Mouse (Mus musculus) regulatory T cell (primary cell): ENCODE measurements around the gene Plod2.

Source experiments
- in situ Hi-C: fragments of 300-600 bp; cut with MboI, MseI; formaldehyde crosslinking; loops from one replicate; pipeline ENCODE4 v1.15.1; 2025; ENCODE audit warnings: high pct_unique_total_duplicates

Gene Plod2

GRCm38 (mm10) chr9:92555006-92555958 lies 13.3 kb downstream of the Plod2 start:
- in situ Hi-C loops: no loop called here

DNA sequence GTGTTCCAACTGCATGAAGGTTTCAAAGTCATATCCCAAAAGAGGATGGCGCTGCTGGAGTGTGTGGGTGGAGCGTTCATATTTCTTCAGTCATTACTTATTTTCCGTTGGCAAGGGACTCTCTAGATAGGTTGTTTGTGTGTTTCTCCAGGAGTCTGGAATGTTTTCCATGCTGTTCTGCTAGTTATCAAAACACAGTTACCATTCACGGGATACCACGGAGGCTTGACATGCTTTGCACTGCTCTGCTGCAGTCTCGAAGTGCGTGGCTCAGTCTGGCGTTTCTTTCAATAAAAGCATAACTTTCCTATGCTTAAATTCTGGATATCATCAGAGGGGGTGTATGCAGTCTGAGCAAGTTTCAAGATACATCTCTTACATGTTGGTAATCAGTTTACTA lies 17.7 kb downstream of the Plod2 start:
- in situ Hi-C loops: loop anchor here (5.0 kb wide), 1 partner anchor 52 kb away; no protein-coding TSS in a partner anchor

DNA sequence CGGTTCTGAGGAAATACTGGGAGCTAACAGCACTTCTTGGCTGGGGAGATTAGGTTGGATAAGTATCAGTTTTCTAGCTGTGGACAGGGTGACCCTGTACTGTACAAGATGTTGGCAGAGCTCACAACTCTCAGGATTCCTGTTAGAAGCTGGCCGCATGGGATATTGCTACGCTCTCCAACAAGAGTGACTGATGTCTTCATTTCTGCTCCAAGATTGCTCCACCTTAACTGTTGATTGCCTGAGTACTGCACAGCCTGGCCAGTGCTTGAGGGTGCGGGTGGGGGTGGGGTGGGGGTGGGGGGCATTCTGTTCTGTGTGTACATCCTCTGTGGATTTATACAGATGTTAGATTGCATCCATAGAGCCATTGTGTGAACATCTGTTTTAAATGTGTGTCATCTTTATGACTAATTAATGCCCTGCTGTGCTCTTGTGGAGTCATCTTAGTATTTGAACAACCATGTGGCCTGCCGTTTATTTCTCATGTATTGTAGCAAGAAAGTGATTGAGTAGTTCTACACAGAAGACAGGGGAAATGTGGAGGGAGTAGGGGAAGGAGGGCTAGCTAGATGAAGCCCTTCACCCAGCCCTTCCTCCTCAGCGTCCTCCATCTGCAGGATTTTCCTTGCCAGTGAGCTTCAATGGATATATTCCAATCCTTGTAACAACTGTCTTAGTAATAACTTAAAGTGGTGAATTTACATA lies 19.0 kb downstream of the Plod2 start:
- in situ Hi-C loops: loop anchor here (5.0 kb wide), 1 partner anchor 54 kb away; no protein-coding TSS in a partner anchor

DNA sequence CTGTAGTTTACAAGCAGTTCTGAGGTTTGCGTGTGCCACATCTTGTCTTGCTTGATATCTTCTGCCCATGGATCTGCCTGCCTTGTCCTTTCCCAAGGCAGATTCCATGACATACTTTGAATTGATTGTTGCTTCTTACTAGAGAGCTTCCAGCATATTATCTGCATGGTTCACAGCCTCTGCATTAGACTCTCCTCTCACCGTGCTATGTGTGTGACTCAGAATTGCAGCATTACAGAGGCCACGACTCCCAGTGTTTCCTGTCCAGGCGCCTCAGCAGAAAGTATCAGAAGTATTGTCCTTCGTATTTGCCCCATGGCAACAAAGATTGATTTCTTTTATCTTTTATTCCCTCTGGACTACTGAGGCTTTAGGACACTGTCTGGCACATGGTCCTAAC lies 20.4 kb downstream of the Plod2 start:
- in situ Hi-C loops: loop anchor here (5.0 kb wide), 1 partner anchor 55 kb away; no protein-coding TSS in a partner anchor

- in situ Hi-C loops: loop anchor here (5.0 kb wide), 1 partner anchor 56 kb away; no protein-coding TSS in a partner anchor
Measured at GRCm38 (mm10) chr9:92563306-92563705, 21.3 kb downstream of the Plod2 start.

DNA sequence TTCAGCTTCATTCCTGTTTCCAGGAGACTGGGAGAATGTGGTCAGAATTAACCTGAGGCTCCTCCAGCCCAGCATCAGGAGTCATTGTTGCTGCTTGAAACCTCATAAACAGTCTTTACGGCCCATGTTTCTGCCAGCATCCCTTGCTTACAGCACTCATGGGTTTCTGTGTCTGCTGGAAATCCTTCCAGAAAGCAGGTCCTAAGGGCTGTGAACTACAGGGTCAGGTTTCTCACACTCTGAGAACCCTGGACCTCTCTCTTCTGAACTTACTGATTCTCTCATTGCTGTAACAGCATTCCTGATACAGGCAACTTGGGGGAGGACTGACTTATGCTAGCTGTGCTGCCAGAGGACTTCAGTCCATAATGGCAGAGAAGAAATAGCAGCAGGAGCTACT lies 22.4 kb downstream of the Plod2 start:
- in situ Hi-C loops: loop anchor here (5.0 kb wide), 1 partner anchor 57 kb away; no protein-coding TSS in a partner anchor

DNA sequence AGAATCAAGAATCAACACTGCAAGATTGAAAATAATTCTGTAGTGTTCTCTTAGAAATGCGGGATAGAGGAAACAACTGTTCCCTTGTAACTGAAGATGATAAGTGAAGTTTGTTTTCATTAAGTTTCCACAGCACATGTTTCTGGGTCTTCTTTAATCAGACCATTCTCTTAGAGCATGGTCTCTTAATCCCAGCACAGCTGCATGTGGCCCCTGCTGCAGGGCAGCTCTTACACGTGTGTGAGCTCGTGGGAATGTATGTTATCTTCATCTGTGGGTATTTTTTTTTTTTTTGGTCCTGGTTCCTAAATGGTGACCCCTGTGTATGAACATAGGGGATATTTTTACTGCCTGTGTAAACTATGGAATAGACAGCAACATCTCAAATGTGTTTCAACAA lies 24.2 kb downstream of the Plod2 start:
- in situ Hi-C loops: no loop called here

GRCm38 (mm10) chr9:92567474-92567873 lies 25.5 kb downstream of the Plod2 start:
- in situ Hi-C loops: no loop called here

GRCm38 (mm10) chr9:92568798-92569197 lies 26.8 kb downstream of the Plod2 start:
- in situ Hi-C loops: no loop called here

- in situ Hi-C loops: loop anchor here (10.0 kb wide), 1 partner anchor 642 kb away; no protein-coding TSS in a partner anchor
Measured at GRCm38 (mm10) chr9:92572376-92573108, 30.5 kb downstream of the Plod2 start.

GRCm38 (mm10) chr9:92583876-92584275 lies 41.9 kb downstream of the Plod2 start:
- in situ Hi-C loops: no loop called here

DNA sequence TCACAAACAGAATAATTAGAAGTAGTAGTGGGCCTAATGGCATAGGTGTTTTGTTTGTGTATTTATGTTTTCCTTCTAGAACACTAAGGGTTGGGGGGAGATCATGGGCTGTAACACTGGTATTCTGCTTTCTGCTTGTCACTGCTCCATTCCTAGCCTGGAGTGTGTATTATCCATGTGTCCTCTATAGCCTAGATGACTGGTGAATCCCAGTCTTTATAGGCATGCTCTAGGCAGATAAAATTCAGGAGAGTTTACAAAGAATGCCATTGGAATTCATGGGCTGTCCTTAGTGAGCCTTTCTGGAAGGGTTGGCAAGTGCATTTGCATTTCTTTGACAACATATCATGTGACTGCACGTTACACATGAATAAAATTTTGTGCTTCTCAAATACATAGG lies 44.0 kb downstream of the Plod2 start:
- in situ Hi-C loops: no loop called here

GRCm38 (mm10) chr9:92587391-92587790 lies 45.4 kb downstream of the Plod2 start:
- in situ Hi-C loops: no loop called here

DNA sequence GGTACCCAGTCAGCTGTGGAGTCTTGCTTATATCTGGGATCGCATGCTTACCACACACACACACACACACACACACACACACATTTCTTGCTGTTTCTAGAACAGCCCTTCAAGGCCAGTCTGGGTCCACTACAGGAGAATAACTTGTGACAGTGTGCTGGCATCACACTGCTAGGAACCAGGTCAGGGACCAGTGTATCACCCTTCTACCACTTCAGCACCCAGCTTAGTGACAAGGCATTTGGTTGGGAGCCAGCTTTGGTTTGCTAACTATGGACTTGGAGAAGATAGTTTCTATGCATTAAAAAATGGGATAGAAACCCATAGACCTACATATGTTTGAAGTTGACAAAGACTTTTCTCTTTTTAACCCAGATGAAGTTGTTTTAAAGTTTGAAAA lies 46.2 kb downstream of the Plod2 start:
- in situ Hi-C loops: no loop called here

DNA sequence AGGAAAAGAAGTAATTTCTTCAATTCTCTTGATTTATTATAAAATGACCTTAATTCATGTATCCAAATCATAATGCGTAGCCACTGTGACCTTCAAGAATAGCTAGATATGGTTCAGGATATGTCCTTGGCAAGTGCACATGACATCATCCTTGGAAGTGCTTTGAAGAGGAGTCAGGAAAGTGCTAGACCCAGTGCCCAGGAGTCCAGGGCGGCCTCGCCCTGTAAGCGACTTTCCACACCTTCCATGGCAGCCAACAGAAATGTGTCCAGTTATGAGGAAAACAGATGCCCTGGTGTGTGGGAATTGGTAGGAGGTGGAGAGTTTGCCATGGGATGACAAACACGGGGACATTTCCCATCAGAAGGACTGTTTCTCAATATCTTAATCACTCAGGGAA lies 47.0 kb downstream of the Plod2 start:
- in situ Hi-C loops: no loop called here

- in situ Hi-C loops: no loop called here
Measured at GRCm38 (mm10) chr9:92591482-92591881, 49.5 kb downstream of the Plod2 start.

DNA sequence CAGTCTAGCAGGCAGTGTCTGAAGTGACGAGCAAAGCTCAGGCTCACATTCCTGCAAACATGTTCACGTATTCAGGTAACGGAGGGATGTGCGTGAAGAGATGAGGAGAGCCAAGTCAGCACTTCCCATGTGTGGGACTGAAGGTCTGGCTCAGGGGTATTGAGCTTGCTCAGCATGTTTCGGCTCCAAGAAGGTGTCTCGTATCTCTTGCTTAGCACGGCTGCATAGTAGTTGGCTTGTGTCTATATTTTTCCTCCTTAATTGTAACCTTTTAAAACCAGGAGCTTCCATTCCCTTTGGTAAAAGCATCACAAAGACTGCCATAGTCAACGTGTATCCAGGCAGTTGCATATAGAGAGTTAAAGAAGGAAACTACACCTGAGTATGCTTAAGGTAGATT lies 50.7 kb downstream of the Plod2 start:
- in situ Hi-C loops: no loop called here

GRCm38 (mm10) chr9:92594491-92594890 lies 52.5 kb downstream of the Plod2 start:
- in situ Hi-C loops: no loop called here

- in situ Hi-C loops: no loop called here
Measured at GRCm38 (mm10) chr9:92595296-92595695, 53.3 kb downstream of the Plod2 start.

DNA sequence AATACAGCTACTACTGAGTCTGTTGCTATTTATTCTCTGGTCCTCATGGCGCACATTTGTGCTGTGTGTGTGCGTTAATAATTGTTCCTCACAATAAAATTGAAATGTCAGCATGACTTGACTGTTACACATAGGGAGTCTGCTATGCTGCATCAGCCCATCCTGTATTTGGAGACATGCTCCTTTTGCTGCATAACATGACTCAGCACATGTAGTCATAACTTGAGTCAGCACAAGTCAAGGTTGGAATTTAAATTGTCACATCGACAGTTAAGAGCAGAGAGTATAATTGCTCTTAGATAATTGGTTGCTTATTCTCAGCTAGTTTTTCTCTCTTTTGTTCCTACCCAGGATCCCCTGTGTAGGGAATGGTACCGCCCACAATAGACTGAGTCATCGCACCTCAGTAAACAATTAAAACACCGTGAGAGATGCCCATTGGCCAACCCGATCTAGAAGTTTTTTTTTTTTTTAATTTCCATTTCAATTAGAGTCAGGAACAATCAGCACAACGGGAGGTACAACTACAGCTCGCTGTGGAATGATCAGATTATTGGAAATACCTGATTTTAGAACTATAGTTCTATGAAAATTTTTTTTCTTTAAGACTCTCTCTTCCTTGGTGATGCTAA lies 55.0 kb downstream of the Plod2 start:
- in situ Hi-C loops: no loop called here

- in situ Hi-C loops: no loop called here
Measured at GRCm38 (mm10) chr9:92597776-92598175, 55.8 kb downstream of the Plod2 start.
